Mouse (Mus musculus): ENCODE measurements at regions not wholly inside any gene's neighbourhood (a gene's known extent, or its start where the extent isn't known, plus 50 kb on each side); places are given as distances from the start of the nearest gene placed in this dataset.

DNA sequence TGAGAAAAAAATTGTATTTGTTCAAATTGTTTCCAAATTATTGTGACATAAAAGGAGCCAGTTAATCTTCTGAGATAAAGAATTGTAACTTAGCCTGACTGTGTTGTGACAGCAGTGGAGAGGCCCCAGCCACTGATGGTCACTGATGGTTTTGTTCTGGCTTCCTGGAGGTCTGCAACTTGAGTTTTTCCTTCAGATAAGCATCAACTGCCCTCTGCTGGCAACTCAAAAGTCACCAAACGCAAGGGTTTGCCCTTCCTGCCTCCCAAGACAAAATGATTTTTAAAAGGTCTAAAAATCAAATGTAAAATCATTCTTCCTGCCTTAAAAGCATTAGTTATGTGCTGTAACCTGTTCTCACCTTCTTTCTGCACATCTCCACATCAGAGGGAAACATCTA lies 382.6 kb downstream of the 9430069I07Rik start:
- TF ChIP-seq CTCF (IDR thresholded peaks at IDR 0.05; ENCODE audit: low read depth, low read length) (no peak), POLR2A (IDR thresholded peaks at IDR 0.05; ENCODE audit: extremely low read depth, insufficient read depth, low read length) (no peak)
